Comparison of ENCODE assay signal across 8 mouse cellular contexts in genomic region chr11:96826481-96826880, GRCm38 (mm10). TPM values are rescaled to one million over a fixed set of nuclear protein-coding genes. Genes with fewer than 3 reads are reported as not detected.
A peak's percentile ranks its signal among the peaks of the same experiment; 100 is the strongest.
DNase-seq lines count a peak whose midpoint lies in the region; ATAC-seq and TF ChIP-seq lines count a peak whose summit lies in the region.

No protein-coding gene starts in this region.

- H3K9ac ChIP-seq in forebrain, embryonic 15.5 days (replicated peaks), result peak overlapping the region; percentile 14; the same call in 1 of the 2 replicates
- no peak overlapping the region for H3K9ac ChIP-seq in intestine, embryonic 16.5 days (ENCODE audit: low read depth, low read length)
- peak overlapping the region; percentile 50; the same call in 1 of the 2 replicates for H3K9ac ChIP-seq in liver, postnatal 0 days (replicated peaks)

- H3K9me3 ChIP-seq in forebrain, embryonic 15.5 days, result no peaks in the 10 kb centered on the region
- no peaks in the 10 kb centered on the region for H3K9me3 ChIP-seq in intestine, embryonic 16.5 days (ENCODE audit: control insufficient read depth, low read length)
- no peaks in the 10 kb centered on the region for H3K9me3 ChIP-seq in liver, postnatal 0 days (ENCODE audit: low read length)

- TF ChIP-seq EP300 in liver, postnatal 0 days (IDR thresholded peaks at IDR 0.05; ENCODE audit: low read depth), result no peak

- H3K36me3 ChIP-seq in forebrain, embryonic 15.5 days, result peaks cover 23% of the 10 kb centered on the region
- H3K36me3 ChIP-seq in intestine, embryonic 16.5 days (ENCODE audit: control insufficient read depth, insufficient read depth, low read length), result peaks cover 5% of the 10 kb centered on the region
- peaks cover 12% of the 10 kb centered on the region for H3K36me3 ChIP-seq in liver, postnatal 0 days (replicated peaks; ENCODE audit: insufficient read depth, low read length)

- no peak overlapping the region; the same call in 1 of the 2 replicates for H3K27ac ChIP-seq in forebrain, embryonic 15.5 days (replicated peaks)
- no peak overlapping the region for H3K27ac ChIP-seq in intestine, embryonic 16.5 days (ENCODE audit: low read length)
- H3K27ac ChIP-seq in liver, postnatal 0 days (ENCODE audit: low read depth), result peak overlapping the region; percentile 58

- no peak for TF ChIP-seq CTCF in liver, postnatal 0 days (IDR thresholded peaks at IDR 0.05; ENCODE audit: low read depth)

- H3K4me2 ChIP-seq in forebrain, embryonic 15.5 days (replicated peaks), result peak overlapping the region; percentile 22; the same call in 1 of the 2 replicates
- peak overlapping the region; percentile 7; the same call in 1 of the 2 replicates for H3K4me2 ChIP-seq in intestine, embryonic 16.5 days (ENCODE audit: low read depth, low read length)
- peak overlapping the region; percentile 88 for H3K4me2 ChIP-seq in liver, postnatal 0 days (ENCODE audit: low read depth, low read length)

- H3K27me3 ChIP-seq in forebrain, embryonic 15.5 days, result no peaks in the 10 kb centered on the region
- H3K27me3 ChIP-seq in intestine, embryonic 16.5 days (replicated peaks; ENCODE audit: control insufficient read depth, insufficient read depth, low read length), result no peaks in the 10 kb centered on the region
- no peaks in the 10 kb centered on the region for H3K27me3 ChIP-seq in liver, postnatal 0 days (ENCODE audit: insufficient read depth, low read length)

- peaks cover 69% of the 10 kb centered on the region for H3K4me1 ChIP-seq in forebrain, embryonic 15.5 days
- H3K4me1 ChIP-seq in intestine, embryonic 16.5 days (ENCODE audit: control insufficient read depth, insufficient read depth, low read length), result peaks cover 57% of the 10 kb centered on the region
- H3K4me1 ChIP-seq in liver, postnatal 0 days (ENCODE audit: insufficient read depth), result peaks cover 61% of the 10 kb centered on the region

- peak; percentile 38 for DNase-seq in cerebellum, adult 11-12 months
- no peak for DNase-seq in cerebellum, adult 18-20 months
- DNase-seq in liver, postnatal 0 days, result no peak
- DNase-seq in Muller cell, postnatal 12 days (ENCODE audit: inconsistent ontology term), result no peak
- no peak for DNase-seq in urinary bladder, adult 18-20 months (ENCODE audit: low spot score in 2 of 2)
- no peak for DNase-seq in c-Kit-positive CD71-positive TER-119-positive erythroid progenitor cells, embryonic 14.5 days (ENCODE audit: low spot score)

- ATAC-seq in forebrain, embryonic 15.5 days (replicated peaks), result no peak
- no peak for ATAC-seq in intestine, embryonic 16.5 days
- ATAC-seq in liver, postnatal 0 days, result no peak

- 0 out of 2 replicates have a peak overlapping the region, but pooled peaks have one; percentile 6 for H3K4me3 ChIP-seq in forebrain, embryonic 15.5 days
- H3K4me3 ChIP-seq in intestine, embryonic 16.5 days (ENCODE audit: low read length), result no peak overlapping the region
- H3K4me3 ChIP-seq in liver, postnatal 0 days (ENCODE audit: low read depth, low read length), result peak overlapping the region; percentile 6; the same call in 1 of the 2 replicates

- WGBS in forebrain, embryonic 15.5 days, result 88% methylated on average over 2 of the region's 2 CpGs
- WGBS in intestine, embryonic 16.5 days, result 83% methylated on average over 2 of the region's 2 CpGs
- 96% methylated on average over 2 of the region's 2 CpGs for WGBS in liver, postnatal 0 days (ENCODE audit: insufficient replicate concordance)

RNA-seq across cellular contexts. Expression of gene Nfe2l1, which starts 3.3 kb away (rescaled TPM):
- polyA plus RNA-seq in forebrain, embryonic 15.5 days (2015; fragmentation: Nextera tagmentation; extraction: Ambion mirVana), result 55.7 and 59.6 TPM in 2 replicates
- polyA plus RNA-seq in intestine, embryonic 16.5 days (2015; fragmentation: Nextera tagmentation; extraction: Ambion mirVana), result 51.7 and 52.5 TPM in 2 replicates
- polyA plus RNA-seq in liver, postnatal 0 days (2015; fragmentation: Nextera tagmentation; extraction: Ambion mirVana), result 17.6 and 22.1 TPM in 2 replicates

RNA-seq across cellular contexts. Expression of gene Copz2, which starts 23.2 kb away (rescaled TPM):
- polyA plus RNA-seq in forebrain, embryonic 15.5 days (2015; fragmentation: Nextera tagmentation; extraction: Ambion mirVana), result 12.2 and 13.5 TPM in 2 replicates
- polyA plus RNA-seq in intestine, embryonic 16.5 days (2015; fragmentation: Nextera tagmentation; extraction: Ambion mirVana), result 76.6 and 81.4 TPM in 2 replicates
- polyA plus RNA-seq in liver, postnatal 0 days (2015; fragmentation: Nextera tagmentation; extraction: Ambion mirVana), result 51.0 and 55.5 TPM in 2 replicates

RNA-seq across cellular contexts. Expression of gene Cbx1, which starts 37.6 kb away (rescaled TPM):
- polyA plus RNA-seq in forebrain, embryonic 15.5 days (2015; fragmentation: Nextera tagmentation; extraction: Ambion mirVana), result 102 and 108 TPM in 2 replicates
- polyA plus RNA-seq in intestine, embryonic 16.5 days (2015; fragmentation: Nextera tagmentation; extraction: Ambion mirVana), result 65.1 and 74.5 TPM in 2 replicates
- polyA plus RNA-seq in liver, postnatal 0 days (2015; fragmentation: Nextera tagmentation; extraction: Ambion mirVana), result 20.7 and 24.9 TPM in 2 replicates

RNA-seq across cellular contexts. Expression of gene Snx11, which starts 49.1 kb away (rescaled TPM):
- polyA plus RNA-seq in forebrain, embryonic 15.5 days (2015; fragmentation: Nextera tagmentation; extraction: Ambion mirVana), result 45.4 and 45.8 TPM in 2 replicates
- 11.8 and 13.1 TPM in 2 replicates for polyA plus RNA-seq in intestine, embryonic 16.5 days (2015; fragmentation: Nextera tagmentation; extraction: Ambion mirVana)
- polyA plus RNA-seq in liver, postnatal 0 days (2015; fragmentation: Nextera tagmentation; extraction: Ambion mirVana), result 7.0 and 7.5 TPM in 2 replicates

Comparison
In these comparisons a context has a peak if more than half of its experiments do, and no peak if none do; other contexts are left out.
1. H3K4me2 ChIP-seq: peak in every context shown above with its lines; median percentile 88 in liver, postnatal 0 days; 22 in forebrain, embryonic 15.5 days; 7 in intestine, embryonic 16.5 days.